15 mouse cellular contexts compared by ENCODE assay signal in genomic region chr17:54367948-54368347, GRCm38 (mm10).
"Had no signal": no experiment of that assay in that cellular context is flagged by ENCODE, and none has a peak within 500 bp of the region (broad histone marks: within the 10 kb centered on the region; RNA-seq: fewer than 3 reads in every experiment).

No protein-coding gene starts in this region.

- H3K9ac ChIP-seq: limb, embryonic 15.5 days; liver, embryonic 12.5 days; liver, embryonic 14.5 days; lung, embryonic 14.5 days; neural tube, embryonic 13.5 days; neural tube, embryonic 15.5 days had no signal

- DNase-seq: lung, adult 18-20 months; lung, embryonic 14.5 days; lung, postnatal 10 days; lung, postnatal 4 days; retina, postnatal 1 day; thymus, adult 18-20 months; thymus, postnatal 25 days; thymus, postnatal 4 days had no signal

- H3K27ac ChIP-seq: limb, embryonic 15.5 days; liver, embryonic 12.5 days; liver, embryonic 14.5 days; neural tube, embryonic 13.5 days; neural tube, embryonic 15.5 days had no signal

- H3K4me2 ChIP-seq: limb, embryonic 15.5 days; liver, embryonic 12.5 days; lung, embryonic 14.5 days; neural tube, embryonic 13.5 days; neural tube, embryonic 15.5 days had no signal

- H3K4me1 ChIP-seq: limb, embryonic 15.5 days; liver, embryonic 12.5 days; megakaryocyte, embryonic 14.5 days; neural tube, embryonic 13.5 days; neural tube, embryonic 15.5 days had no signal

- H3K4me3 ChIP-seq: limb, embryonic 15.5 days; liver, embryonic 12.5 days; megakaryocyte, embryonic 14.5 days; myocyte; neural tube, embryonic 13.5 days; neural tube, embryonic 15.5 days had no signal

- H3K36me3 ChIP-seq: limb, embryonic 15.5 days; liver, embryonic 12.5 days; neural tube, embryonic 13.5 days; neural tube, embryonic 15.5 days had no signal

- ATAC-seq: liver, embryonic 12.5 days had no signal

- H3K27me3 ChIP-seq: limb, embryonic 15.5 days; liver, embryonic 12.5 days; megakaryocyte, embryonic 14.5 days; neural tube, embryonic 13.5 days; neural tube, embryonic 15.5 days had no signal

- H3K9me3 ChIP-seq: limb, embryonic 15.5 days; liver, embryonic 12.5 days; megakaryocyte, embryonic 14.5 days; neural tube, embryonic 13.5 days; neural tube, embryonic 15.5 days had no signal
